Mouse (Mus musculus) kidney, embryonic 15.5 days (tissue): ENCODE data around the gene Arhgap9. TPM values are rescaled to one million over a fixed set of nuclear protein-coding genes. Genes with fewer than 3 reads are reported as not detected.
A peak's percentile ranks its signal among the peaks of the same experiment; 100 is the strongest.

Source experiments
- ATAC-seq: fragments of 200-750 bp; cut with Nextera tagmentation; replicated peaks from 2 replicates; pipeline ENCODE4 v1.8.0; 2017; ENCODE audit warnings: moderate TSS enrichment; ENCODE audit not compliant: low FRiP score
- H3K27ac ChIP-seq: fragments of 300-500 bp; sonication (generic); 2 replicates; pipeline ENCODE4 v1.5.1; 2015; ENCODE audit warnings: mild to moderate bottlenecking, inconsistent platforms
- H3K27me3 ChIP-seq: fragments of 300-500 bp; sonication (generic); 2 replicates; pipeline ENCODE4 v1.6.1; 2015; ENCODE audit warnings: inconsistent platforms
- H3K36me3 ChIP-seq: fragments of 300-500 bp; sonication (generic); 2 replicates; pipeline ENCODE4 v1.6.1; 2015; ENCODE audit warnings: inconsistent platforms
- H3K4me1 ChIP-seq: fragments of 300-500 bp; sonication (generic); 2 replicates; pipeline ENCODE4 v1.6.1; 2015; ENCODE audit warnings: inconsistent platforms
- H3K4me2 ChIP-seq: fragments of 300-500 bp; sonication (generic); 2 replicates; pipeline ENCODE4 v1.6.1; 2015; ENCODE audit warnings: moderate library complexity, mild to moderate bottlenecking, inconsistent platforms
- H3K4me3 ChIP-seq: fragments of 300-500 bp; sonication (generic); replicated peaks from 2 replicates; pipeline ENCODE4 v1.5.1; 2015; ENCODE audit warnings: mild to moderate bottlenecking, inconsistent platforms
- H3K9ac ChIP-seq: fragments of 300-500 bp; sonication (generic); 2 replicates; pipeline ENCODE4 v1.6.1; 2015; ENCODE audit warnings: mild to moderate bottlenecking, inconsistent platforms
- H3K9me3 ChIP-seq: fragments of 300-500 bp; sonication (generic); replicated peaks from 2 replicates; pipeline ENCODE4 v1.6.1; 2016; ENCODE audit warnings: inconsistent platforms
- WGBS: fragments of 180-500 bp; shearing (Covaris S2); methylation state at CpG from one replicate; pipeline ENCODE4 v1.1.7; 2015; ENCODE audit warnings: mixed read lengths; 5-methylcytosine and 5-hydroxymethylcytosine counted together
- polyA plus RNA-seq: library from polyadenylated mRNA; unstranded; fragments of >200 nt; fragmentation: Nextera tagmentation; extraction: Ambion mirVana; gene quantifications from 2 replicates; pipeline ENCODE4 v1.2.1, GENCODE M21; 2015

Arhgap9 gene
- polyA plus RNA-seq, 1 experiment from 2014 or later, result 3.1 TPM

DNA sequence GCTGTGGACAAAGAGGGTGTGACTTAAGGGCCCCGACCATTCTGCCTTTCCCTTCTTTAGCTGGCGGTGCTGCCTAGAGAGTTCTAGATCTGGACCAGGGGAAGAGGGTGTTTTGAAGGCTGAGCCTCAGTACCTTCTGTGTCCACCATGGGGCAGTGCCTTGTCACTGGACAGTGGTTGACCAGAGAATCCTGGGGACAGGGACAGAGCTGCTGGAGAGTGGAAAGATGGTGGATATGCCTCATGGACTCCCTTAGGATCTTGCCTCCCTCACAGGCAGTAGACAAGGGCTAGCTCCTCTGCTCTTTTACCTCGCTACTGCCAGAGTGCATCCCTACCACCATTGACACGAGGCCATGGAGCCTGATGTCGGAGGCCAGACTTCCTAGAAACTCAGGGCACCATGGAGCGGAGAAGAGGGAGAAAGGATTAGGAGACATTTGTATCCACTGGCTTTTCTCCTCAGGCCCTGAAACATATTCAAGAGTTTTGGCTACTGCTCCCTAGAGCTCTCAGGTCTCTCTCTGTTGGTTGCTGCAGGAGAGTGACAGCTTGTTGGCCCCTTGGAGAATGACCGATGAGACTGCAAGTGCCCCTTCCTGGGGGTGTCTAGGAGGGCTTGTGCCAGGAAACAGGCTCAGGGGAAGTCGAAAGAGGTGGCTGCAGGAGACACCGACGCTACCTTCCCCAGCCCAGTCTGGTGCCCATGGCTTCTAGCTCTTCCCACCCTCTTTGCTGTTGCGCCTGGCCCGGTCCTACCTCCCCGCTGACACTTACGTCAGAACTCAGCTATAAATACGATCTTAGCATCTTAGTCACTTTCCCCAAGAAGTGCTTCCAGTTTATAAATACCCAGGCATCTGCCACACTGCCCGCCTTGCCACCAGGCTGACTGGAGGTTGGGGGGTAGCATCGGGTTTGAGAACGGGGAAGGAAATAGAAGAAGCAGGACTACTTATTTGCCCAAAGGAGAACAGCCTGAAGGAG, 32.4 kb downstream of the Arhgap9 start, which contains the start of gene Inhbe:
Gene Inhbe, minus strand, starts transcription at position 503 of the 987 bp plus-strand sequence.
- 84% methylated on average over 18 of the region's 18 CpGs for WGBS
- H3K4me2 ChIP-seq, result no peak within 1 kb of the TSS
- no peaks in the 10 kb centered on the region for H3K9me3 ChIP-seq

DNA sequence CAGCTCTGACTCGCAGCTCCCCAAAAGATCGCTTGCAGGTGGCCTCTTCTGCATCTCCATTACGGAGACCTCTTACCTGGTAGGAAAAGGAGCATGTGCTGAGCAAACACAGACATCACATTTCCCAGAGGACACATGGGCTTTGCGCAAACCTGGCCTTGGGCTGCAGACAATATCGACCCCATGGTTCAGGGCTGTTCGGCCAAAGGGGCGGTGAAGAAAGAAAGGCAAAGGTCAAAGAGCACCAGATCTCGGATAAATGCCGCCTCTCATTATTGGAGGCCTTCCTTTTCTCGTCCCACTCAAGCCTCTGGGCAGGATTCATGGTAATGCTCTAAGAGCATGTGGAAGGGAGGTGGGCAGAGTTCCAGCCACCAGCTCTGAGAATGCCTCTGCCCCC, 33.6 kb downstream of the Arhgap9 start:
- Histone ChIP-seq H3K9me3 (no peaks in the 10 kb centered on the region), H3K4me2 (no peak overlapping the region), H3K36me3 (no peaks in the 10 kb centered on the region), H3K27me3 (peaks cover 4% of the 10 kb centered on the region; the same call in 1 of the 2 replicates), H3K4me3 (no peak overlapping the region), H3K4me1 (peaks cover 10% of the 10 kb centered on the region), H3K27ac (no peak overlapping the region), H3K9ac (no peak overlapping the region)
- ATAC-seq, result no peak
- 79% methylated on average over 10 of the region's 10 CpGs for WGBS

More for the DNA sequence above, 32.4 kb downstream of the Arhgap9 start, which contains the start of gene Inhbe:
- peaks cover 10% of the 10 kb centered on the region for H3K4me1 ChIP-seq
- peaks cover 4% of the 10 kb centered on the region; the same call in 1 of the 2 replicates for H3K27me3 ChIP-seq
- ATAC-seq, result no peak
- H3K4me3 ChIP-seq, result no peak within 1 kb of the TSS
- H3K9ac ChIP-seq, result no peak within 1 kb of the TSS
- no peaks in the 10 kb centered on the region for H3K36me3 ChIP-seq
- H3K27ac ChIP-seq, result no peak within 1 kb of the TSS

DNA sequence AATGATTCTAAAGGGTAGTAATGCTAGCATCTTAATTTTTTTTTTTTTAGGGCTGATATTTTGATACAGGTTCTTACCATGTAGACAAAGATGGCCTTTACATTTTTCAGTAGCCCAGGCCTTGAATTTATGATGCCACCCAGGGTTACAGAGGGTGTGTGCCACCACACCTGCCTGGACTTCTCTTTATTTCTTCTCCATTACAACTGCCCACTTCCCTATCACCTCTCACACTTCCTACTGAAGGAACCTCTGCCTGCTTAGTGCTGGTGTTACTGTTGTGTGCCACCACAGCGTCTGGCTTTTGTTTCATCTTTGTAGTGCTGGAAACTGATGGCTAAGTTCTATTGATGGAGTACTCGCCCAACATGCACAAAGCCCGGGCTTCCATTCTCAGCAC, 39.0 kb downstream of the Arhgap9 start:
- no peak overlapping the region for H3K4me2 ChIP-seq
- no peaks in the 10 kb centered on the region for H3K4me1 ChIP-seq
- H3K4me3 ChIP-seq, result no peak overlapping the region
- no peak overlapping the region for H3K9ac ChIP-seq
- no peaks in the 10 kb centered on the region for H3K36me3 ChIP-seq
- H3K9me3 ChIP-seq, result no peaks in the 10 kb centered on the region
- WGBS, result 87% methylated on average over 3 of the region's 3 CpGs
- H3K27me3 ChIP-seq, result no peaks in the 10 kb centered on the region
- ATAC-seq, result no peak
- no peak overlapping the region for H3K27ac ChIP-seq

DNA sequence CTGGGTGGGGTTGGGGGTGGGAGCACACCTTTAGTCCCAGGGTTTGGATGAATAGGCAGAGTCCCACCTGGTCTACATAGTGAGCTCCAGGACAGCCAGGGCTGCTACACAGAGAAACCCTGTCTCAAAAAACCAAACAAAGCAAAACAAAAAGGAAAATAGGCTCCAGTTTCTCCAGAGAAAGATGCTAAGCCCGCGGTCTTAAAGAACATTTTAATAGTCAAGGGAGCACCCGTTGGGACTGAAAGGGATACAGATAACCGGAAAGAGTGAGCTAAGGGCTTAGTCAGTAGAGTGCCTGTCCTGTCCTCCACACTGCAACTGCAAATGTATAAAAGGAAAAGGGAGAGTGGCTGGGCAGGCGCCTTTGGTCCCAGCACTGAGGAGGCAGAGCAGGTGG, 45.4 kb downstream of the Arhgap9 start:
- WGBS, result 83% methylated on average over 5 of the region's 5 CpGs

DNA sequence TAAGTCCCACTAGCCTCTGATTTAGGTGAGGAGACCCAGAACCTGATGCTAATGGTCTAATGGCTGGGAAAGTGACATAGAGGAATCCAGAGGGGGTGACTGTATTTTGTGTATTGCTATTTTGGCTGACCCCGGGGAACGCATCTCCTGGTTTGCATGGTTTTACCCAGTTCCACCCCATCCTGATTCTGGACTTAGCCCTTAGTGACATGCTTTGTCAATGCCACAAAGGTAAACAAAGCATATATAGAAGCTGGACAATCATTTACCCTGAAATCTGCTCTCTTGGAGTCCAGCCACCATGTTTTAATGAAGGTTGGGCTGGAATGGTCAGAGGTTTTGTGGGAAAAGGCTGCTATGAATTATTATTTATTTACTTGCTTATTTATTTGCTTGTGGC, 46.5 kb downstream of the Arhgap9 start:
- WGBS, result 84% methylated on average over 2 of the region's 2 CpGs

More for the DNA sequence above, 45.4 kb downstream of the Arhgap9 start:
- Histone ChIP-seq H3K4me2 (no peak overlapping the region), H3K4me3 (no peak overlapping the region), H3K9ac (no peak overlapping the region), H3K36me3 (no peaks in the 10 kb centered on the region), H3K27me3 (no peaks in the 10 kb centered on the region), H3K9me3 (no peaks in the 10 kb centered on the region), H3K4me1 (peaks cover 17% of the 10 kb centered on the region; the same call in 1 of the 2 replicates), H3K27ac (no peak overlapping the region)
- no peak for ATAC-seq

DNA sequence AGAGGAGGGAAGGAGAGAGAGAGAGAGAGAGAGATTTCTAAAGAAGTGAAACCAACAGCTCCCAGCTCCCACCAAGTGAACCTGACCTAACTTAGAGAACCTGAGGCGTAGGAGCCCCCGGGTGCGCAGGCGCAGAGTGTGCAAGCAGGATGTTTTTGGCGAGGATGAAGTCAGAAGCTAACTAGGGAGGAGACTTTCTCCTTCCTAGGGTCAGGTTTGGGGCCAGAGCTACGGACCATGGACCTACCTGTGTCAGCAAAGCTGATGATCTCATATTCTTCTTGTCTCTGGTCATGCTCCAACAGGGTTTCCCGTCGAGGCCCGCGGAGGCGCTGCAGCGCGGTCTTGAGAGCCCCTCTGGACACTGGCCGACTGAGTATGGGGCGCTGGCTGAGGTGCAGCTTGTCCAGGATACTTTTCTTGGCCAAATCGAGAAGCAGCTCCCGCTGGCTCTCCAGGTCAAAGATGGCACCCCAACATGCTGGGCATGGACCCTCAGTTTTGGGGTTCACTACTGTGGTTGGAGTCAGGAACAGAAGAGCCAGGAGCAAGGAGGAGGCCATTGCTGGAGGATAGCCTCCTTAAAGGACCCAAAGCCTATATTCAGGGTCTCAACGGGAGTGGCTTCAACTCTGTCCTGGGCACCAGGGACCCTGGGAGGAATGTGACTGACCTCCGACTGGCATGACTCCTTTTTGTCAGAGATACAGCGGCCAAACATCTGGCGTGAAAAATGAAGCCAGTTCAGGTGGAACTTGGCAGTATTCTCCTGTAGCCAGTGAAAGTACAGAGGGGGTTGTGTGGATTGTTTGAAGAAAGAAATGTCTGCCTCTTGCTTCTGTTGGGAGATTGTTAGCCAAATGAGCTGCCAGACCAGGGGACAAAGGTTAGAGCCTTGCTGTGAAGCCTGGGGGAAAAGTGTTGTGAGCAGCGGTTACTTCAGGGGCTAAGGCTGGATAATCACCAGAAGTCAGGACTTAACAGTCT, 48.4 kb downstream of the Arhgap9 start, which contains the start of gene Inhbc:
Gene Inhbc, minus strand, starts transcription at position 598 of the 987 bp plus-strand sequence.
- Histone ChIP-seq H3K27me3 (no peaks in the 10 kb centered on the region), H3K36me3 (no peaks in the 10 kb centered on the region), H3K9me3 (no peaks in the 10 kb centered on the region), H3K4me2 (no peak within 1 kb of the TSS), H3K4me3 (no peak within 1 kb of the TSS), H3K9ac (no peak within 1 kb of the TSS), H3K4me1 (peaks cover 17% of the 10 kb centered on the region; the same call in 1 of the 2 replicates), H3K27ac (no peak within 1 kb of the TSS)
- 82% methylated on average over 22 of the region's 22 CpGs for WGBS
- ATAC-seq, result no peak; the same call in 1 of the 2 replicates

More for the DNA sequence above, 46.5 kb downstream of the Arhgap9 start:
- no peaks in the 10 kb centered on the region for H3K36me3 ChIP-seq
- no peak overlapping the region for H3K27ac ChIP-seq
- no peak overlapping the region for H3K4me3 ChIP-seq
- H3K4me2 ChIP-seq, result no peak overlapping the region
- no peaks in the 10 kb centered on the region for H3K9me3 ChIP-seq
- H3K27me3 ChIP-seq, result no peaks in the 10 kb centered on the region
- H3K4me1 ChIP-seq, result peaks cover 17% of the 10 kb centered on the region; the same call in 1 of the 2 replicates
- ATAC-seq, result peak; percentile 50; the same call in 1 of the 2 replicates
- H3K9ac ChIP-seq, result no peak overlapping the region

DNA sequence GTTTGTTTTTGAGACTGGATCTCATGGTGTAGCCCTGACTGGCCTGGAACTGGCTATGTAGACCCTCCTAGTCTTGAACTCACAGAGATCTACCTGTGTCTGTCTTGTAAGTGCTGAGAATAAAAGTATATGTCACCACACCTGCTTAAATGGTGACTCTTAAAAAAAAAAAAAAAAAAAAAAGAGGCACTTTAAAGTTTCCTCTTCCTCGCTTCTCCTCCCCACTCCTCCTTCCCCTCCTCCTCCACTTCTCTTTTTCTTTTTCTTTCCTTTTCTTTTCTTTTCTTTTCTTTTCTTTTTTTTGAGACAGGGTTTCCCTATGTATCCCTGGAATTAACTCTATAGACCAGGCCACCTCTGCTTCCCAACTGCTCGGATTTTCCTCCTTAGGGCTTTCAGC, 49.3 kb downstream of the Arhgap9 start:
- Histone ChIP-seq H3K4me2 (no peak overlapping the region), H3K27ac (no peak overlapping the region), H3K27me3 (no peaks in the 10 kb centered on the region), H3K9ac (no peak overlapping the region), H3K9me3 (no peaks in the 10 kb centered on the region), H3K4me1 (peaks cover 17% of the 10 kb centered on the region; the same call in 1 of the 2 replicates), H3K4me3 (no peak overlapping the region), H3K36me3 (no peaks in the 10 kb centered on the region)
- no peak for ATAC-seq
- WGBS, result 72% methylated on average over 2 of the region's 2 CpGs

DNA sequence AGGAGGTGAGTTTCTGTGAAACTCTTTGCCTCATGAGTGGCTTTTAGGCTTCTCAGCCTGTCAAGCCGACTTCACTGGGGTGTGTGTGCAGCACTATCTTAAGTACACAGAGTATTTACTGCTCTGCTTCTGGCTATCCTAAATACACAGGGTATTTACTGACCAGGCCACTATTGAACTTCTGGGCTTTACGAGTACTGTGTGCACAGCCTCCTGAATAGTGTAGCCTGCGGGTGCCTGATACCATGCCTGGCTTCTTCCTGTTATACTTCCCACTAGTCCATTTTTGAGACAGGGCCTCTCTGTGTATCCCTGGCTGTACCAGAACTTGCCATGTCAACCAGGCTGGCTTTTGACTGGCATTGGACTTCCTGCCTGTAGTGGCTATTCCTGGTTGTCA, 55.9 kb downstream of the Arhgap9 start:
- Histone ChIP-seq H3K9me3 (no peaks in the 10 kb centered on the region), H3K4me2 (no peak overlapping the region), H3K9ac (no peak overlapping the region), H3K27ac (no peak overlapping the region), H3K27me3 (no peaks in the 10 kb centered on the region), H3K36me3 (no peaks in the 10 kb centered on the region), H3K4me3 (no peak overlapping the region), H3K4me1 (peaks cover 14% of the 10 kb centered on the region)
- no peak for ATAC-seq
- 74% methylated on average over 3 of the region's 3 CpGs for WGBS

Other genes starting within 250 kb of the Arhgap9 start
- gene Agap2, start 246.7 kb upstream of the Arhgap9 start, polyA plus RNA-seq, result 0.04 and 0.42 TPM in 2 replicates
- gene Os9, start 200.8 kb upstream of the Arhgap9 start, polyA plus RNA-seq, result 88.1 and 94.0 TPM in 2 replicates
- gene B4galnt1, start 156.7 kb upstream of the Arhgap9 start, polyA plus RNA-seq, result 7.5 and 7.7 TPM in 2 replicates
- gene Slc26a10, start 141.3 kb upstream of the Arhgap9 start, polyA plus RNA-seq, result 3.1 and 3.3 TPM in 2 replicates
- 40.6 and 52.6 TPM in 2 replicates for gene Arhgef25, start 131.9 kb upstream of the Arhgap9 start, polyA plus RNA-seq
- gene Dtx3, start 126.2 kb upstream of the Arhgap9 start, polyA plus RNA-seq, result 100 and 129 TPM in 2 replicates
- gene Pip4k2c, start 110.4 kb upstream of the Arhgap9 start, polyA plus RNA-seq, result 41.1 and 43.5 TPM in 2 replicates
- 1.1 and 1.9 TPM in 2 replicates for gene Kif5a, start 58.6 kb upstream of the Arhgap9 start, polyA plus RNA-seq
- gene Dctn2, start 55.6 kb upstream of the Arhgap9 start, polyA plus RNA-seq, result 169 and 189 TPM in 2 replicates
- gene Mbd6, start 32.9 kb upstream of the Arhgap9 start, polyA plus RNA-seq, result 15.9 and 16.1 TPM in 2 replicates
- gene Mars, start 10.2 kb upstream of the Arhgap9 start, polyA plus RNA-seq, result 120 and 127 TPM in 2 replicates
- gene Gli1, start 20.0 kb downstream of the Arhgap9 start, polyA plus RNA-seq, result 6.3 and 8.2 TPM in 2 replicates
- gene Inhbe, start 32.4 kb downstream of the Arhgap9 start, polyA plus RNA-seq, result not detected in 2 replicates
- gene Inhbc, start 48.5 kb downstream of the Arhgap9 start, polyA plus RNA-seq, result 0.19 and 0.45 TPM in 2 replicates
- 34.7 and 35.9 TPM in 2 replicates for gene R3hdm2, start 58.4 kb downstream of the Arhgap9 start, polyA plus RNA-seq
- gene Stac3, start 179.7 kb downstream of the Arhgap9 start, polyA plus RNA-seq, result 2.4 and 4.2 TPM in 2 replicates
- gene Ndufa4l2, start 193.0 kb downstream of the Arhgap9 start, polyA plus RNA-seq, result 51.2 and 72.2 TPM in 2 replicates
- 99.8 and 111 TPM in 2 replicates for gene Shmt2, start 200.5 kb downstream of the Arhgap9 start, polyA plus RNA-seq
- 1.7 and 3.3 TPM in 2 replicates for gene Nxph4, start 212.6 kb downstream of the Arhgap9 start, polyA plus RNA-seq